Mouse (Mus musculus) kidney, adult 11 months (tissue): ENCODE results near the gene Mapk13.
A peak's percentile ranks its signal among the peaks of the same experiment; 100 is the strongest.
"Not testable (repeated sequence)": the region's sequence is repeated elsewhere in the genome, so short reads cannot be mapped to it uniquely, and the experiment has no call there.

Experiments used
- DNase-seq: peaks from one replicate; pipeline ENCODE4 v3.0.0; 2022

The Mapk13 gene

DNA sequence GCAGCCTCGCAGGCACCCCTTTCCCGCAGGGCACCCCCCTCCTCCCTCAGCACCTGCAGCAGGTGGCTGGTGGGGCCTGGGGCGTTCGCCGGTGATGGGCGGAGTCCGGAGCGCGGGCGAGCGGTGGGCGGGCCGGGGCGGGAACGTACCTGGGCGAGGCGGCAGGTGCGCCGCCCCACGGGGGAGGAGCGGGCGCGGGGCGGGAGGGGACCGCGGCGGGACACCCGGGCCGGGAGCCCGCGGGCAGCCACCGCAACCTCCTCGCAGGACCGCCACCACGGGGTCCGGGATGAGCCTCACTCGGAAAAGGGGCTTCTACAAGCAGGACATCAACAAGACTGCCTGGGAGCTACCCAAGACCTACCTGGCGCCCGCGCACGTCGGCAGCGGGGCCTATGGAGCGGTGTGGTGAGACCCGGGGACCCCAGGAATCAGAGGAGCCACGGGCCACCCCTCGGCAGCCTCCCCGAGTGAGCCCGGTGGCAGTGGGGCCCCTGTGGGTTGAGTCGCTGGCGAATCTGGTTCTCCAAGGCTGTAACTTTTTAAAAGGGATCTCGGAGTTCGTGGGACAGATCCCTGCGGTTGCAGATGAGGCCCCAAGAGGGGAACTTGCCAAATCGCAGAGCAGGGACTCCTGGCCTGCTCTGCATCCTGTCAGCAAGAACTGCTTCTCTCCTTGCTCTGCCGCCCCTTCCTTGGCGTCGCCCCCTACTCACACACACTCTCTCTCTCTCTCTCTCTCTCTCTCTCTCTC lies at the start of gene Mapk13:
Mapk13 (plus strand) TSS at position 177 of the 754 bp plus-strand sequence.
- no peak for DNase-seq

DNA sequence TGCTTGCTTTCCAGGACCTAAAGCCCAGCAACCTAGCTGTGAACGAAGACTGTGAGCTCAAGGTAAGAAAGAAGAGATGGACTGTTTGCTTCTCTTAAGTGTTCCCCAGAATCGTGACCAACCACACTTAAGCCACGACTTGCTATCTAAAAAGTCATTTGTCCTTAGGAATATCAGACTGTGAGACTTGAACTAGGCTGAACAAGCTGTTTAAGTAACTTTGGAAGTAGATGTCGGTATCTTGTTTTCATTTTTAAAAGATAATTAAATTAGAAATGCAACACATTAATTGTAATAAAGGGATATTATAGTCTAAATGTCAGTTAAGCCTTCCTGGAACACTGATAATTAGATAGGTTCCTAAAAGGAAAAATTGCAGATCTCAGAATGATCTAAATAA lies 43.3 kb upstream of the Mapk13 start, which contains the start of gene AC170998.1:
AC170998.1 (plus strand) TSS at position 301 of the 400 bp plus-strand sequence.
- DNase-seq = no peak

DNA sequence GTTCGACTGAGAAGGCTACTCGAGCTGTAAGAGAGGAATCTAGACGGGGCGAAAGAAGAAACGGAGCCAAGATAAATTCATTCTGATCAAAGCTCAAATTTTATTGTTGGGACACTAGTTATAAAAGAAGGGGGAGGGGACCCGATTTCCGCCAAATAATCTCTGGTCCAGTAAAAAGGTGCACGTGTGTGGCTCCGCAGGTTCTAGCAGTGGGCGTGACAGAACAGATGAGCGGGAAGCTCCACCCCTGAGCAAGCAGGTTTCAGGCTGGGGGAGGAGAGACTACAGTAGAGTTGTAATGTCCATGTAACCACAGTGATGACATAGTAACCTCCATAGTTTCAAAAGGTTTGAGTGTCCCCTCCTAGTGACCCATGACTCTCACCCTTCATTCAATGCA lies 41.6 kb upstream of the Mapk13 start:
- DNase-seq = peak; percentile 30

DNA sequence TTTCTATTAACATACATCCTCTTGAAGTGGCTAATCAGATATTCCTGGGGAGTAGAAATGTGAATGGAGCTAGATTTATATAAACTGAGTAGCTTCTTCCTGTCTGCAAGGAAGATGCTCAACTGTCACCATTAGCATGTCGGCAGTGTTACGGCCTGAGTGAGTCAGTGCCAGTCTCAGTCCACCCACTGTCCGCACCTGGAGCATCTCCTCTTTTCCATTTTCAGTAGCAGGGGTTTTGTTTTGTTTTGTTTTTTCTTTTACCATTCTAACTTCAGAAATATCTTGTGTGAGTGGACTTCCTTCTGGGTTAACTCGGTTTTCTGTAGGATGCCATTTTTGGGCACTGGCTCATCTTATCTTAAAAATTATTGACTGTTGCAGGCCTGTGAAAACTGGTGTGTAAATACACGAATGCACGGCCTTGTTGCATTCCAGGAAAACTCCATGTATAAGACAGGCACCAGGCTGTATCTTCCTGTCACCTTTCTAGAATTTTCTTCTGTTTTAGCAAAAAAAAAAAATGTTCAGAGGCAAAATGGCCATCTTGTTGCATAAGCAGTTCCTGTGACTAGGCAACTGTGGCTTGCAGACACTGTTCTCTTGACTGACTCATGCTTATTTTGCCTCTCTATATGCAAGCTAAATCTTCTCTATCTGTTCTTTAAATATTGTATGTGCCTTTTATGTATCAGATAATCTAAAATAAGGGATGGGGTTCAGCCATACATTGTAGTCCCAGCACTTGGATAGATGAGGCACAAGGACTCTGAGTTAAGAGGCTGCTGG lies 33.6 kb upstream of the Mapk13 start:
- DNase-seq = no peak

GRCm38 (mm10) chr17:28736486-28736885 lies 32.6 kb upstream of the Mapk13 start:
- no peak for DNase-seq

- no peak for DNase-seq
These were observed 31.1 kb upstream of the Mapk13 start for GRCm38 (mm10) chr17:28737973-28738372.

GRCm38 (mm10) chr17:28739244-28739643 lies 29.9 kb upstream of the Mapk13 start:
- no peak for DNase-seq

- DNase-seq = peak; percentile 74
These were observed 25.8 kb upstream of the Mapk13 start for GRCm38 (mm10) chr17:28743145-28743866.

GRCm38 (mm10) chr17:28743916-28744315 lies 25.2 kb upstream of the Mapk13 start:
- DNase-seq = no peak

DNA sequence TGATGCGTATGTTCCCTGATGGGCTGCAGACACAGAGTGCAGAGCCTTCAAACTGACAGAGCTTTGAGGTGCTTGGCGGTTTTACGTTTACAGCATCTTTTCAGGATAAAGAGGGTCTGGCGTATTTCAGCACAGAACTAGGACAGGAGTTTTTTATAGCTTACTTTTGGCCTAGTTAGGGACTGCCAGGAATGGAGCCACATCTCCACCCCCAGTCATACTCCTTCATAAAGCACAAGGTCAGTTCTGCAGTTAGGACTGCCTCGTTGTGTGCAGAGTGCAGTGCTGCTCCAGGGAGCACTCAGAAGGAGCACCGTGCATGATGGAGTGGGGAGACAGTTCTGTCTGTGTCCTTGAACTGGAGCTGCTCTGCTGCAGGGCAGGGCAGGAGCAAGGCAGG lies 23.3 kb upstream of the Mapk13 start:
- DNase-seq = no peak

GRCm38 (mm10) chr17:28748001-28748400 lies 21.1 kb upstream of the Mapk13 start:
- no peak for DNase-seq

- DNase-seq = no peak
These were observed 18.5 kb upstream of the Mapk13 start for GRCm38 (mm10) chr17:28750580-28750979.

DNA sequence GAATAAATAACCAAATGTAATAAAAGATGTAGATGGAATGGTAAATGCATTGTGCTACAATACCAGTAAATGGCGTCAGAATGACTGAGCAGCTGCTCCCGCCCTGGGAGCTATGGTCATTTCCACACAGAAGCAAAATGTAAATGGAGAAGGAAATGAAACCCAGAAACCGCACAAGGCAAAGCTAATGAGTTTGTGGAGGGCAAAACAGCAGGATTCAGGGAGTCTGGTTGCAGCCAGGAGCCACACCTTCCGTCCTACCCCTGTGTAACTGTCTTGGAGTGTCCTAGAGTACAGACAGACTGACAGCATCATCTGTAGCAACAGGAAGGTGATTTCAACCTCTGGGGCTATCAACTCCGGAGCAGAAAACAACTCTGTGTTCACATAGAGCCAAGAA lies 12.7 kb upstream of the Mapk13 start:
- DNase-seq = no peak

DNA sequence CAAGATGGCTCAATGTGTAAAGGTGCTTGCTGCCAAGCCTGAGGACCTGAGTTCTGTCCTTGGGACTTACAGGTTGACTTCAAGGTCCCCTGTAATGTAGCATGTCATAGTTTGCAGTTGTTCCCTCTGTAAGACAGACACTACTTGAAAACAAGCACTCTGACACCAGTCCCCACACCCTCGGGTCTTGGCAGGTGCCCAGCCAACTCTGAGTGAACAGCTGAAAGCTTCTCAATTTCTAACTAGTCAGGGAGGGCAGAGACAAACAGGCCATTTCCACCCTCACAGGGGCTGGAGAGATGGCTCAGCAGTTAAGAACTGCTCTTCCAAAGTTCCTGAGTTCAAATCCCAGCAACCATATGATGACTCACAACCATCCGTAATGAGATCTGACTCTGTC lies 11.6 kb upstream of the Mapk13 start:
- DNase-seq = no peak

DNA sequence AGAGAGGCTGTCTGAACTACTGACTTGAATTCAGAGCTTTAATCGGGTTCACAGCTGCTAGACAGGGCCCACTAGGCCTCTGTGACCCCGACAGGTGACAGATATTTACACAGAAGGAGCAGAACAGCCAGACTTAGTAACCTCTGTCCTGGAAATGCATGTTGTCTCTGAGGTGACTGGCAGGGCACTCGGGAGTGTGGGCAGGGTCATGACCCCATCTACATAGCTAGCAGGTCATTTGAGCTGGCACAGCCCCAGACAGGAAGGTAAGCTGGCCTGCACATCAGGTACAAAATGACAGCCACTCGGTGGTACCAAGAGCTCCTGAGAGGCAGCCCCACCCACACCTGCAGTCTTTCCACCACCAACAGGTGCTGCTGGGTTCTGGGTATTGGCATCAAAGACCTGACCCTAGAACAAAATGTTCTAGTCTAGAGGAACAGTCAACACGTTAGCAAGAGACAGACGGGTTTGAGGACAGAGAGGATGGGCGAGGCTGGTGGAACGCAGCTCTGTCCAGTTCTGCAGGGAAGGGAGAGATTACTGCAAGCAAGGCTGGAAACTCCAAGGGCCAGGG lies 8.3 kb upstream of the Mapk13 start:
- no peak for DNase-seq

GRCm38 (mm10) chr17:28761871-28762270 lies 7.2 kb upstream of the Mapk13 start:
- DNase-seq = peak; percentile 48

DNA sequence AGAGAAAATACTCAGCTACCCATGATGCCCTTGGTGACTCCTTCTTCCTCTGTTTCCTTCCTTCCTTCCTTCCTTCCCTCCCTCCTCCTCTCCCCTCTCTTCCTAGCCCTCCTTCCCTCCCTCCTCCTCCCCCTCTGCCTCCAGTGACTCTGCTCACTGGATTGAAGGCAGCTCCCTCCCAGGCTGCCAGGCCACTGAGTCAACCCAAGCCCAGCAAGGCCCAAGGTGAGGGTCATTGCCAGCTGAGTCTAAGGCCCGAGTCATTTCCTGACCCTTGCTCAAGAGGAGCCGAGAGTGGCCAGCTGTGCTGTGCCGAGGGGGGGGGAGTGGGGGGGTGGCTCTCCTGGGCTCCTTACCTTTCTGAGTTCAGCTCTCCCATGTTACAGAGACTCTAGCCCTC lies 2.9 kb upstream of the Mapk13 start:
- no peak for DNase-seq

DNA sequence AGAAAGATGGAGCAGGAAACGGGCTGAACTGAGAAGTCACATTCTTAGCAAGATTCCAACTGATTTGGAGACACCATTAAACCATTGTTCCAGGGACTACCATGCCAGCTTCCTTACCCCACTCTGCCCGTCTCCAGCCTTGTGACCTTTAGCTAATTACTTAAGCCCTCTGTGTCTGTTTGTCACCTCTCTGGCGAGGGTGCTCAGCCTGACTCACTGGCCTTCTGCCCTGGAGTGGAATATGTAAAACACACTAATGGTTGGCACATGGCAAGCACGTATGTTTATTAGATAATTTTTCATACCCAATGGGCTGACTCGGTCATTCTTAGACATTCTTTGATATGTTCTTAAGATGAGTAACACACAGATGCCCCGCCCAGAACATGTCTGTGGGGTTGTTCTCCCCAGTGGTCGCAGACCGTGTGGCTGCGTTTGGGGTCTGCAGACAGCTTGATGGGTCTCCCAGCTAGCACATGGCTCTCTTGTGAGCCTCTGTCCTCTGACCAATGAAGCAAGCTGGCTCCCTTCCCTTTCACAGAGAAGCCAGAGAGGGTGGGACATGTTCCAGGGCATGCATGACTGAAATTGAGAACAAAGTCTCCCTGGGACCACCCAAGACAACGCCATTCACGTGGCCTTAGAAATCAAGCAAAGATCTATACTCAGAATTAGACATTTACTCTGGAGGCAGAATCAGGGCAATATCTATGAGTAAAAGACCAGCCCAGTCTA lies 2.1 kb upstream of the Mapk13 start:
- DNase-seq = no peak

GRCm38 (mm10) chr17:28769875-28770421 lies 851 bp downstream of the Mapk13 start:
- peak; percentile 17 for DNase-seq

DNA sequence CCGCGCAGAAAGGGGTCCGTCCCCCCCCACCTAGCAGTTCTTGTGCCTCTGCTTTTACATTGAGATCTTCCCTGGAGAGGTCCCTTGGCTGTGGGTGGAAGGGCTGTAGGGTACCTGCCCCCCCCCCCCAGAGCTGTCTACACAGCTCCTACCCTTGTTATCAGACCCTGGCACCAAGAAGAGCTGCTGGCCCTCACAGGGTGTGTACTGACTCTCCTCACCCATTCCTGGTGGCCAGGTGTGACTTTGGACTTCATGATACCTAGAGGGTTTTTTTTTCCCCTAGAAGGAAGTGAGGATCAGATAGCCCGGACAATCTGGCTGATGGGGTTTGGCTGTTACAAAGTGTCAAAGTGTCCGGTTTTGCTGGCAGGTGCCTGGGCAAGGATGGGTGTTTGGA lies 2.2 kb downstream of the Mapk13 start:
- DNase-seq = no peak

- not testable (repeated sequence) for DNase-seq
These were observed 5.2 kb downstream of the Mapk13 start for GRCm38 (mm10) chr17:28774303-28774702.

DNA sequence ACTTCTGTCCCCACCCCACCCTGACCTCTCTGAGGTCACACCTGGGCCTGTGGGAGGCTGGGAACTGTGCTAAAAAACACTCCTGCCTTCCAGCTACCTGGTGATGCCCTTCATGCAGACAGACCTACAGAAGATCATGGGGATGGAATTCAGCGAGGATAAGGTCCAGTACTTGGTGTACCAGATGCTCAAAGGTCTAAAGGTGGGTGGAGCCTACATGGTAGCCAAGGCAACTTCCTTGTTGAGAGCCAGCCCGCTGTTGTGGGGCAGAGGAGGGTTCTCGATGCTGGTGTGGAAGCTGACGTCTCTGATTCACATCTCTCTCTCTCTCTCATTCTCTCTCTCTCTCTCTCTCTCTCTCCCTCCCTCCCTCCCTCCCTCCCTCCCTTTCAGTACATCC lies 6.1 kb downstream of the Mapk13 start:
- no peak for DNase-seq
